Mouse (Mus musculus) hindbrain, embryonic 11.5 days (tissue): Measurements from ENCODE around the gene Impdh2. TPM values are rescaled to one million over a fixed set of nuclear protein-coding genes. Genes with fewer than 3 reads are reported as not detected.
A peak's percentile ranks its signal among the peaks of the same experiment; 100 is the strongest.

Experiments used
- ATAC-seq: fragments of 200-750 bp; cut with Nextera tagmentation; 2 replicates; pipeline ENCODE4 v1.8.0; 2017; ENCODE audit warnings: mild to moderate bottlenecking, moderate TSS enrichment, moderate library complexity; ENCODE audit not compliant: low FRiP score
- DNase-seq: peaks from one replicate; pipeline ENCODE4 v3.0.0-alpha.2; 2015; ENCODE audit warnings: low spot score
- H3K27ac ChIP-seq: fragments of 300-500 bp; sonication (generic); 2 replicates; pipeline ENCODE4 v1.5.1; 2014; ENCODE audit warnings: mild to moderate bottlenecking, low read depth, low read length
- H3K27me3 ChIP-seq: fragments of 300-500 bp; sonication (generic); 2 replicates; pipeline ENCODE4 v1.6.1; 2014; ENCODE audit warnings: mild to moderate bottlenecking, low read length, moderate library complexity, mixed read lengths; ENCODE audit not compliant: control insufficient read depth, insufficient read depth
- H3K36me3 ChIP-seq: fragments of 300-500 bp; sonication (generic); 2 replicates; pipeline ENCODE4 v1.6.1; 2014; ENCODE audit warnings: mild to moderate bottlenecking, low read length, moderate library complexity, mixed read lengths; ENCODE audit not compliant: control insufficient read depth, insufficient read depth
- H3K4me1 ChIP-seq: fragments of 300-500 bp; sonication (generic); replicated peaks from 2 replicates; pipeline ENCODE4 v1.6.1; 2014; ENCODE audit warnings: low read length, mixed read lengths; ENCODE audit not compliant: control insufficient read depth, insufficient read depth
- H3K4me2 ChIP-seq: fragments of 300-500 bp; sonication (generic); replicated peaks from 2 replicates; pipeline ENCODE4 v1.6.1; 2014; ENCODE audit warnings: mild to moderate bottlenecking, low read depth, low read length
- H3K4me3 ChIP-seq: fragments of 300-500 bp; sonication (generic); 2 replicates; pipeline ENCODE4 v1.5.1; 2014; ENCODE audit warnings: low read depth, low read length
- H3K9ac ChIP-seq: fragments of 300-500 bp; sonication (generic); 2 replicates; pipeline ENCODE4 v1.6.1; 2014; ENCODE audit warnings: low read depth, low read length
- H3K9me3 ChIP-seq: fragments of 300-500 bp; sonication (generic); 2 replicates; pipeline ENCODE4 v1.6.1; 2016; ENCODE audit warnings: low read length; ENCODE audit not compliant: control insufficient read depth
- WGBS: fragments of 180-500 bp; shearing (Covaris S2); extraction: QIAGEN DNeasy Blood & Tissue Kit; methylation state at CpG from one replicate; pipeline ENCODE4 v1.1.7; 2014; 5-methylcytosine and 5-hydroxymethylcytosine counted together
- polyA plus RNA-seq: library from polyadenylated mRNA; unstranded; fragments of >200 nt; fragmentation: Nextera tagmentation; extraction: Ambion mirVana; gene quantifications from 2 replicates; pipeline ENCODE4 v1.2.1, GENCODE M21; 2014

The Impdh2 gene
- polyA plus RNA-seq, 1 experiment from 2014 or later, result 163 TPM

DNA sequence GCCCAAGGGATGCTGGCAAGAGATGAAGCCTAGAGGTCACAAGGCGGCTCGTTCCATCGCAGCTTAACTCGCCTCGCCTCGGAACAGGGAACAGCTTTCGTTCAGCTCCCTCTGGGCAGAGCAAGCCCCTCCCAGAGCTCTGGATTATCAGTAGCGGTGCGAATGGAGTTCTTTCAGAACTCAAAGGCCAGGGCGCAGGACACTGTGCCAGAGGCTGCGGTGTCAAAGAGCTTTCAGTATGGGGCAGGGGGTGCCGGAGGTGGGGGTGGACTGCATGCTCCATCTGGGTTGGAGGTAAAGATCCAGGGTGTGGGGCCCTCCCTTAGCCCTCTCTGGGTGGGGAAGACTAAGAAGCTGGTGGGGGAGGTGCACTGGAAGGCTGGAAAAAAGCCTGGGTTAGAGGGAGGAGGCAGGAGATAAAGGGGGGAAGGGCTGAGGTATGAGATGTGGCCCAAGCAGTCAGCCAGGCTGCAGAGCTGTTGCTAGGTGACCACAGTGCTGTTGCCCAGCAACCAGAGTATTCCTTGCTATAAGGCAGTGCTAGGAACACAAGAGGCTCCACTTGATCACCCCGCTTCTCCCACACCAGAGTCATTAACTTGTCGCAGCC is 27.6 kb downstream of the Impdh2 start:
- Histone ChIP-seq H3K27ac (peak overlapping the region; percentile 98), H3K36me3 (no peaks in the 10 kb centered on the region), H3K9ac (peak overlapping the region; percentile 29), H3K4me1 (peaks cover 19% of the 10 kb centered on the region), H3K27me3 (no peaks in the 10 kb centered on the region), H3K4me2 (peak overlapping the region; percentile 45), H3K9me3 (no peaks in the 10 kb centered on the region), H3K4me3 (peak overlapping the region; percentile 15; the same call in 1 of the 2 replicates)
- ATAC-seq (peak; percentile 98), DNase-seq (peak; percentile 94)
- under 1% methylated on average over 14 of the region's 14 CpGs for WGBS

DNA sequence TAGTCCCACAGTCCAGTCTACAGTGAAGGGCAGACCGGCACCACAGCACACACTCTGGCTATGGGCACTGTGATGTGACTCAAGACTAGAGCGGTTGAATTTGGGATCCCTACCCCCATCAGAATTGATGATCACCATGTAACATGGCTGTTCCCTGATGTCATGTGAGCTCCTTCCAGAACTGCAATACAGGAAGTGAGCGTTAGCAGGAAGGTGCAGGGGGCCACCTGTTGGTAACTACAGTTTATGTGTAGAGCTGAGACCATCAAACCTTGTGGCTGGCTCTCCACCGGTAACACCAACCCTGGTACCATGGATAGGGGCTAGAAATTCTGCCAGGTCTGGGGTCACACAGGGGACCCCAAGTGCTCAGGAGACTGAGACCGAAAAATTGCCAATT is 29.1 kb downstream of the Impdh2 start:
- Histone ChIP-seq H3K9me3 (no peaks in the 10 kb centered on the region), H3K27me3 (no peaks in the 10 kb centered on the region), H3K4me3 (no peak overlapping the region), H3K4me1 (peaks cover 19% of the 10 kb centered on the region), H3K4me2 (no peak overlapping the region), H3K9ac (no peak overlapping the region), H3K27ac (peak overlapping the region; percentile 98), H3K36me3 (no peaks in the 10 kb centered on the region)
- no peak for ATAC-seq
- 81% methylated on average over 5 of the region's 5 CpGs for WGBS
- DNase-seq, result peak; percentile 14

DNA sequence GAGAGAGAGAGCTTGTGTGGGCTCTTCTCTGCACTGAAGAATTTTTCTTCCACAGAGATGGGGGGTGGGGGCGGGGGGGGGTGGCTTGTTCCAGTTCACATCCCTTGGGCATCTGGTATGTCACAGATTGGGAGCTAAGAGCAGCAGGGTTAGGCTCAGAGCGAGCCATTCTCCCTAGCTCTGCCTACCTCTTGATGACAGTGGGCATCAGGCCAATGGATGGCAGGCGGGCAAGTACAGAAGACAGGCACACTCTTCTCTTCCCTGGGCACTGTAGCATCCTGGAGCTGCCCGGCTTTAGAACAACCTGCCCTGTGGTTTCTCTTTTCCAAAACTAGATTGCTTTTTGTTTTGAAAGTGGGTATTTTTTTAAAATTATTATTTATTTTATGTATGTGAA is 31.4 kb downstream of the Impdh2 start:
- ATAC-seq, result no peak
- Histone ChIP-seq H3K9me3 (no peaks in the 10 kb centered on the region), H3K4me1 (peaks cover 19% of the 10 kb centered on the region), H3K4me2 (no peak overlapping the region), H3K27me3 (no peaks in the 10 kb centered on the region), H3K4me3 (no peak overlapping the region), H3K9ac (no peak overlapping the region), H3K36me3 (no peaks in the 10 kb centered on the region), H3K27ac (no peak overlapping the region)
- 84% methylated on average over 4 of the region's 4 CpGs for WGBS
- DNase-seq, result no peak

DNA sequence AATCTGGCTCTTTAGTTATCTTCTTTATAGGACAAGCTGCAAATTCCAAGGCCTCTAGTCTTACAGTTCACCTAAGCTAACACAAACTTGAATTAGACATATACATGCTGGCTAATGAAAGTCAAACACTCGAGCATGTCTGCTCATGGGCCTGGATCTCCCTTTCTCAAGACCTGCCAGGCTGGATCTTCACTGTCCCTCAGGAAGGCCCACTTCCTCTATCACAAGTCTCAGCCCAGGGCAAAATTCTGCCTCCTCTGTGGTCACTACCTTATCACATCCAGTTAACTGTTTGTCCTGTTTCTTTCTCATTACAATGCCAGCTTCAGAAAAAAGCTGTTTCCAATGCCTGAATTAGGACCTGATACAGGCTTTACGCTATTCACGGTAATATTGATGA is 34.3 kb downstream of the Impdh2 start:
- Histone ChIP-seq H3K27ac (no peak overlapping the region), H3K9ac (no peak overlapping the region), H3K36me3 (no peaks in the 10 kb centered on the region), H3K4me2 (no peak overlapping the region), H3K9me3 (no peaks in the 10 kb centered on the region), H3K4me1 (no peaks in the 10 kb centered on the region), H3K27me3 (no peaks in the 10 kb centered on the region), H3K4me3 (no peak overlapping the region)
- WGBS, result 89% methylated on average over 3 of the region's 3 CpGs
- ATAC-seq, result no peak
- DNase-seq, result no peak

DNA sequence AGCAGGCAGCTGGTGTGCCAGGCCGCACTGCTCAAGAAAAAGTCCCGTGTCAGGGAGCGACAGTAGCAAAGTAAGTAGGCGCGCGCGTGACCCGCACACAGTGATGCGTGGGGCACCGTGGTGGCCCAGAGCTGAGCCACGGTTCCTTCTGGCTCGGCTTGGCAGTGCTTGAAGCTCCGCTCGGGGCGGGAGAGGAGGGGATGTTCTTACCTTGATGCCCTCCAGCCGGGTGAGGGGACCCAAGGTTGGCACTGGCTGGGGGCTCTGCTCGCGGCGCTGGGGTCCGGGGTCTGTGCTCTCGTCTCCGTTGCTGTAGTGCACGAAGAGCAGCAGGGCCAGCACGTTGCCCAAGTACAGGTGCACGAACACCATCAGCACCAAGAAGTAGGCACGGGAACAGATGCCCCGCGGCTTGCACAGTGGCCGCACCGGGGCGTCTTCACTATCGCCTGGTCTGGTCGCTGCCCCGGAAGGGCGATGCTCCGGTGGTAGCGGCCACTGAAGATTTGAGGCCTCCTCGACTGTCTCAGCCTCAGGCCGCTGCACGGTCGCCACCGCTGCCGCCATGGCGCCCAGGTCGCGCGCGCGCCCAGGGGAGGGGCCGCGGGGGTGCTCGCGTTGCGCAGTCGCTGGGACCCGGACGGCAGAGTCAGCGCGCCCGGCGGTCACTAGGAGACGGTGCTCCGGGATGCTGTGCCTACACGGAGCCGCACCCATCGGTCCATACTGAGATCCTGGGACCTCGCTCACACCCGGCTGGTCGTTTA is 37.1 kb downstream of the Impdh2 start, which contains the start of gene P4htm:
TSS of gene P4htm (minus strand) at position 670 of the 767 bp plus-strand sequence.
- Histone ChIP-seq H3K9me3 (no peaks in the 10 kb centered on the region), H3K27ac (peak within 1 kb of the TSS; percentile 64; the same call in 1 of the 2 replicates), H3K4me2 (peak within 1 kb of the TSS; percentile 82), H3K4me3 (peak within 1 kb of the TSS; percentile 57), H3K9ac (peak within 1 kb of the TSS; percentile 81), H3K4me1 (no peaks in the 10 kb centered on the region), H3K27me3 (no peaks in the 10 kb centered on the region), H3K36me3 (no peaks in the 10 kb centered on the region)
- DNase-seq, result peak; percentile 81
- ATAC-seq, result peak; percentile 85
- WGBS, result 5% methylated on average over 64 of the region's 69 CpGs

DNA sequence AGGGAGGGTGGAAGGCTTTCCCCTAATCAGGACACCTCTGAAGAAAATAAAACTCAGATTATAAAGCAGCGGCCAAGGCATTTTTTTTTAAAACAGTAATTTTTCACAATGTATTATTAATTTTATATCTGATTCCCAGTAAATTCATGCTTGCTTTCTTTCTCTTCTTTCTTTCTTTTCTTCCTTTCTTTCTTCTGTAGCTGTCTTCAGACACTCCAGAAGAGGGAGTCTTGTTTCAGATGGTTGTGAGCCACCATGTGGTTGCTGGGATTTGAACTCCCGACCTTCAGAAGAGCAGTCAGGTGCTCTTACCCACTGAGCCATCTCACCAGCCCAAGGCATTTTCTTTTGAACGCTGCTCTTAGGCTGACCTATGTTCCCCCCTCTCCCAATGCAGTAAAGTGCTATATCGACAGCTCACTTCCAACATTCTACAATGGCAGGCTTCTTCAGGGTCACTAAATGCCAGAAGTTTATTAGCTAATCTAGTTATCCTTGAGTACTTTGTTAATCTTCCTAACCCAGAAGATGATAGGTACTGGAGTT is 39.0 kb downstream of the Impdh2 start:
- no peaks in the 10 kb centered on the region for H3K4me1 ChIP-seq
- 79% methylated on average over 4 of the region's 4 CpGs for WGBS
- no peak overlapping the region for H3K4me3 ChIP-seq
- H3K36me3 ChIP-seq, result peaks cover 3% of the 10 kb centered on the region; the same call in 1 of the 2 replicates
- DNase-seq (peak; percentile 91), ATAC-seq (no peak)
- no peak overlapping the region for H3K27ac ChIP-seq
- H3K9me3 ChIP-seq, result no peaks in the 10 kb centered on the region
- no peak overlapping the region for H3K4me2 ChIP-seq
- no peaks in the 10 kb centered on the region for H3K27me3 ChIP-seq
- no peak overlapping the region for H3K9ac ChIP-seq

DNA sequence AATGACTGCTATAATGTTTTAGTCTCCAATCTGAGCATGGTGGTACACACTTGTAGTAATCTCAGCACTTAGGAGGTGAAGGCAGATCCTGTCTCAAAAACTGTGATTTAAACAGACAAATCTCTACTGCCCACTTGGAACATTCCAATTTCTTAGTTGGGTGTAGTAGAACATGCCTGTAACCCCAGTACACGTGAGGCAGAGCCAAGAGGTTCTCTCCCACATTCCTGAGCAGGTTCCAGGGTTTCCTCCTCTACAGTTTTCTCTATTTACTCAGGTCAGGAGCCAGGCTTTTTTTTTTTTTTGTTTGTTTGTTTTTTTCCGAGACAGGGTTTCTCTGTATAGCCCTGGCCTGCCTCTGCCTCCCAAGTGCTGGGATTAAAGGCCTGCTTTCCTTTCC is 39.9 kb downstream of the Impdh2 start:
- Histone ChIP-seq H3K4me1 (no peaks in the 10 kb centered on the region), H3K36me3 (peaks cover 3% of the 10 kb centered on the region; the same call in 1 of the 2 replicates), H3K4me3 (no peak overlapping the region), H3K9me3 (no peaks in the 10 kb centered on the region), H3K9ac (no peak overlapping the region), H3K27ac (no peak overlapping the region), H3K4me2 (no peak overlapping the region), H3K27me3 (no peaks in the 10 kb centered on the region)
- 54% methylated on average over 2 of the region's 2 CpGs for WGBS
- no peak for ATAC-seq
- no peak for DNase-seq

DNA sequence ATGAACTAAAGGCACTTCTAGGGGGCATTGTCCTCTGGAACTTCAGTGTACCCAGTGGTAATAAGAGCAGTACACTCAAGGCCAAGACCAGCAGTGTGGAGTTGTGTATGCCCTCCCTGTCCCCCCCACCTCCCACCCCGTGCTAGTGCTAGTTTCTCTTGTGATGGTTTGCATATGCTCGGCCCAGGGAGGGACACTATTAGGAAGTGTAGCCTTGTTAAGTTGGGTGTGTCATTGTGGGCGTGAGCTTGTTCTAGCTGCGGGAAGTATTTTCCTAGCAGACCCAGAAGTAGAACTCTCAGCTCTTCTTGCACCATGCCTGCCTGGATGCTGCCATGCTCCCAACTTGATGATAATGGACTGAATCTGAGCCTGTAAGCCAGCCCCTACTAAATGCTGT is 41.9 kb downstream of the Impdh2 start:
- no peaks in the 10 kb centered on the region for H3K4me1 ChIP-seq
- DNase-seq (no peak), ATAC-seq (no peak)
- H3K27ac ChIP-seq, result no peak overlapping the region
- no peak overlapping the region for H3K4me2 ChIP-seq
- no peaks in the 10 kb centered on the region for H3K27me3 ChIP-seq
- peaks cover 7% of the 10 kb centered on the region; the same call in 1 of the 2 replicates for H3K36me3 ChIP-seq
- H3K4me3 ChIP-seq, result no peak overlapping the region
- WGBS, result 83% methylated on average over 4 of the region's 4 CpGs
- no peaks in the 10 kb centered on the region for H3K9me3 ChIP-seq
- no peak overlapping the region for H3K9ac ChIP-seq
